Mouse (Mus musculus) cerebellum, adult 2 months (tissue): ENCODE measurements around the gene Taar7b. TPM values are rescaled to one million over a fixed set of nuclear protein-coding genes. Genes with fewer than 3 reads are reported as not detected.

Source experiments
- DNase-seq, 2 experiments: peaks; one replicate each; pipeline ENCODE4 v3.0.0; 2021
- H3K27ac ChIP-seq: fragments of 200-500 bp; 2 replicates; pipeline ENCODE4 v1.5.1; 2012; ENCODE audit warnings: low read length, control low read depth, inconsistent platforms; ENCODE audit not compliant: insufficient read depth
- H3K27me3 ChIP-seq: fragments of 200-500 bp; 2 replicates; pipeline ENCODE4 v1.6.1; 2012; ENCODE audit warnings: inconsistent platforms, mild to moderate bottlenecking, low read length, moderate library complexity; ENCODE audit not compliant: control insufficient read depth, insufficient read depth
- H3K4me1 ChIP-seq: fragments of 200-500 bp; 2 replicates; pipeline ENCODE4 v1.6.1; 2011; ENCODE audit warnings: low read length; ENCODE audit not compliant: control insufficient read depth, insufficient read depth
- H3K4me3 ChIP-seq: fragments of 200-500 bp; replicated peaks from 2 replicates; pipeline ENCODE3; 2011; ENCODE audit warnings: mild to moderate bottlenecking, low read depth, low read length, control low read depth; ENCODE audit not compliant: insufficient read depth
- CTCF ChIP-seq: fragments of 200-500 bp; IDR thresholded peaks from 2 replicates; pipeline ENCODE4 v1.5.1; 2011; ENCODE audit warnings: low read depth, mild to moderate bottlenecking, control low read depth, low read length, moderate library complexity, borderline replicate concordance; ENCODE audit not compliant: insufficient read depth
- POLR2A ChIP-seq: fragments of 200-500 bp; IDR thresholded peaks from 2 replicates; pipeline ENCODE4 v1.6.1; 2011; ENCODE audit warnings: low read length, control low read depth, borderline replicate concordance; ENCODE audit not compliant: insufficient read depth
- WGBS: fragments of 180-500 bp; shearing (Covaris S2); methylation state at CpG from one replicate; pipeline ENCODE4 v1.1.7; 2018; 5-methylcytosine and 5-hydroxymethylcytosine counted together
- polyA plus RNA-seq: library from polyadenylated mRNA; depleted of rRNA; stranded (reverse); fragments of >200 nt; gene quantifications from 2 replicates; pipeline ENCODE4 v1.2.3, GENCODE M21; 2012

Taar7b gene
- polyA plus RNA-seq, 1 experiment, result not detected

DNA sequence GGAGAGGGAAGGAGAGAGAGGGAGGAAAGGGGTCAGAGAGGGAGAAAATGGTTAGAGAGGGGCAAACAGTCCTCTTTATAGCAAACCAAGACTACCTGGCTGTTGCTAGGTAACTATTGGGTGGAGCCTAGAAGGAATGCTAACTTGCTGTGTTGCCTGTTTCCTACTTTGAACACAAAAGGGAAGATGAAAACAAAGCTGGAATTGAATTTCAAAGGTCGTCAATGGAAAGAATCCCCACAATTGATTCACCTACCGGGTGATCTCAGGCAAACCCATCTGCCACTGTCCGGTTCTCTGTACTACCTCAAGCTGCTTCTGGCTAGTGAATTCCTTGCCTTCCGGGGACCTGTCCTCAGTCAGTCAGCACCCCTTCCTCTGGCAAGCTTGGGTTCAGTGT, 21.8 kb upstream of the Taar7b start:
- H3K27me3 ChIP-seq, result no peaks in the 10 kb centered on the region
- WGBS, result 40% methylated on average over 4 of the region's 4 CpGs
- H3K4me3 ChIP-seq, result no peak overlapping the region
- peaks cover 5% of the 10 kb centered on the region; the same call in 1 of the 2 replicates for H3K4me1 ChIP-seq
- no peak for TF ChIP-seq CTCF
- no peak for TF ChIP-seq POLR2A
- no peak for DNase-seq
- H3K27ac ChIP-seq, result no peak overlapping the region

GRCm38 (mm10) chr10:23978901-23979705, 20.6 kb upstream of the Taar7b start:
- 37% methylated on average over 16 of the region's 16 CpGs for WGBS
- TF ChIP-seq POLR2A (no peak), CTCF (peak; percentile 64)
- DNase-seq, result peak; percentile 51 to 53
- Histone ChIP-seq H3K4me1 (peaks cover 5% of the 10 kb centered on the region; the same call in 1 of the 2 replicates), H3K27me3 (no peaks in the 10 kb centered on the region), H3K27ac (no peak overlapping the region), H3K4me3 (no peak overlapping the region)

DNA sequence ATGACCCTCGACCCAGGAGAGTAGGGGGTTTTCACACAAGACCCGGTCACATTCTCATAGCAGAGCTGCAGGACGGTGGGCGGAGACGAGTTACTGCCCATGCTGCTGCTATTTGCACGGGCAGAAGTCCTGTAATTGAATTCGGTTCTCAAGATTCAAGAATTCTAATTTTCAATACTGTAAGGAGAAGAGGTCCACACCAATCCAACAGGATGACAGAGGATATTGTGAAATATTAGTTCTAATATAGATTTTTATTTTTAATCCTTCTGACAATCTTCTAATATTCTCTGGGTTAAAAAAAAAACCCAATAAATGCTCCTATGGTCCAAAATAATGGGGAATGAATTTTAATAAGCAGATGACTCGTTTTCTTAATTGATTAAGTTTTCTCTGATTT, 14.2 kb upstream of the Taar7b start, which contains the start of gene Taar6:
Taar6 (minus strand) TSS at position 101 of the 400 bp plus-strand sequence.
- 62% methylated on average over 8 of the region's 8 CpGs for WGBS
- no peaks in the 10 kb centered on the region for H3K4me1 ChIP-seq
- no peak within 1 kb of the TSS for H3K4me3 ChIP-seq
- no peaks in the 10 kb centered on the region for H3K27me3 ChIP-seq
- TF ChIP-seq POLR2A, result no peak
- TF ChIP-seq CTCF, result no peak
- DNase-seq, result no peak
- no peak within 1 kb of the TSS for H3K27ac ChIP-seq

DNA sequence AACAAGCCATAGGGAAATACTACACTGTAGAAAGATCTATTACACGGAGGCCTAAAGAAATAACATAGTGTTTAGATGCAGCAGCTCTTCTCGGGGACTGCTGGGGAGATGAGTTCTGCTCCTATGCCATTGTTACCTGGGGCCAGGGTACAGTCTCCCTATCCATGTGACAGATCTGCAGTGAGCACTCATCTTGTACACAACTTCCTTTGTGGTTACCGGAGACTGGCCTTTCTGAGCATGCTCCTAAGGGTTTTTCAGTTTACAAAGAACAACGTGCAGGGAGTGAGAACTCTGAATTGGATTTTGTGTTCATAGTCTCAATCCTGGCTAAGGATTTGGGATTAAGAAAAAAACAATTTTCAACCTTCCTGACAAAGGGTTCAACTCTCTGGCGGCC, 13.3 kb upstream of the Taar7b start:
- DNase-seq, result no peak
- TF ChIP-seq CTCF (no peak), POLR2A (no peak)
- 82% methylated on average over 5 of the region's 5 CpGs for WGBS
- Histone ChIP-seq H3K27me3 (no peaks in the 10 kb centered on the region), H3K4me1 (no peaks in the 10 kb centered on the region), H3K27ac (no peak overlapping the region), H3K4me3 (no peak overlapping the region)

DNA sequence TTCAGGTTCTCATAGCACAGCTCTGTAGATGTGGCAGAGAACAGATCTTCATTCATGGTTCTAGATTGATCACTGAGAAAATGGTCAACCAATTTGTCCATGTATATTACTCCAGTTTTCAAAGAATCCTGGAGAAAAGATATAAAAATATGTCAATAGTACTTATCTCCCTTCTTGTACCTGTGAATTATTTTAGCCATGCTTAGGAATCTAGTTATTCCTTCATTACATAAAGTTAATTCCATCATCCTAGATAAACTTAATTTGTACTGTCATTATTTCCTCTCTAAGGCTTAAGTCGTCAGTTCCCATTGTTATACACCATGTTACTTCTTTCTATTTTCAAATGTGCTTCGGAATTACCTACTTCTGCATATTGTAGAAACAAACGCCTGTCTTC, 6.4 kb upstream of the Taar7b start, which contains the start of gene Taar7a:
Taar7a (minus strand) TSS at position 101 of the 400 bp plus-strand sequence.
- TF ChIP-seq CTCF (no peak), POLR2A (no peak)
- 93% methylated on average over 3 of the region's 3 CpGs for WGBS
- DNase-seq, result no peak
- no peaks in the 10 kb centered on the region for H3K27me3 ChIP-seq
- no peak within 1 kb of the TSS for H3K4me3 ChIP-seq
- peaks cover 2% of the 10 kb centered on the region for H3K4me1 ChIP-seq
- no peak within 1 kb of the TSS for H3K27ac ChIP-seq

- Histone ChIP-seq H3K4me3 (no peak overlapping the region), H3K27me3 (no peaks in the 10 kb centered on the region), H3K27ac (no peak overlapping the region), H3K4me1 (no peaks in the 10 kb centered on the region)
- no peak for DNase-seq
- WGBS, result 71% methylated on average over 1 of the region's 1 CpGs
- TF ChIP-seq POLR2A (no peak), CTCF (no peak)
These were observed 6.7 kb downstream of the Taar7b start for GRCm38 (mm10) chr10:24006442-24006841.

DNA sequence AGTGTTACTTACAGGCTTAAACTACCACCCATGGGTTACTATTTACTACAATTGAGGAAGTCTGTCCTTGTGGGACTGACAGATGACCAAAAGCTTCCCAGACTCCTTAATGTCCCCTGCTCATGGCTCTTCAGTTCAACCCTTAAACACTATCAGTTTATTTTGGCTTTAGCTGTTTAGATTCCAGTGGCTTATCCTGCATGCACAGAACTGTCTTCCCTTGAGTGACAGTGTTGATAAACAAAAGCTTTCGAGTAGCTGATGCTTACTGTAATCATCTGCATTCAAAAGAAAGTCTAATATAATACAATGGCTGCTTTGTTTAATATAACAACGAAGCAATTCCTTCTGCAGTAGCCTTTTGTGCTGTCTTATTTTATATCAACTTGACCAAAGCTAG, 7.3 kb downstream of the Taar7b start:
- H3K27ac ChIP-seq, result no peak overlapping the region
- DNase-seq, result no peak
- TF ChIP-seq CTCF (no peak), POLR2A (no peak)
- H3K4me3 ChIP-seq, result no peak overlapping the region
- WGBS, result 33% methylated on average over 2 of the region's 2 CpGs
- H3K4me1 ChIP-seq, result no peaks in the 10 kb centered on the region
- no peaks in the 10 kb centered on the region for H3K27me3 ChIP-seq

DNA sequence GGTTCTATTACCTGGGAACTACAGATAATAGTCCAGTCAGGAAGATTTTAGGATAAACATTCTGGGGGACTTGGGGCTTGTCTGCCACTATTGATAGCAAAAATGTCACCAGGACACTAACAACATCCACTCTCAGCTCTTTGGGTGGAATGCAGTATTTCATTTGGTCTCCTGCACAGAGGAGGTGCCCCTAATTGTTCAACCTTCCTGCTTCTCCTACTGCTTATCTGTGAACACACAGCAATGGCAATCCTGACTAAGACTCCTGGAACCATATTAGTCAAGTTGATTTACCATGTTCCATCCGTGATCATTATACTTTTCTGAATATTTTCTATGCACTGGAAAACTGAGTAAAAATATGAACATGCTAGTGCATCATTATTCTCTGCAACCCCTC, 8.4 kb downstream of the Taar7b start:
- Histone ChIP-seq H3K4me1 (no peaks in the 10 kb centered on the region), H3K4me3 (no peak overlapping the region), H3K27ac (no peak overlapping the region), H3K27me3 (no peaks in the 10 kb centered on the region)
- no peak for TF ChIP-seq CTCF
- no peak for TF ChIP-seq POLR2A
- no peak for DNase-seq
- WGBS, result 96% methylated on average over 1 of the region's 1 CpGs
